Mouse (Mus musculus) heart, adult 2 months (tissue): Measurements from ENCODE around the gene Foxp1. TPM values are rescaled to one million over a fixed set of nuclear protein-coding genes. Genes with fewer than 3 reads are reported as not detected.
A peak's percentile ranks its signal among the peaks of the same experiment; 100 is the strongest.

Source experiments
- DNase-seq, 2 experiments: peaks; one replicate each; pipeline ENCODE4 v3.0.0; 2021
- H3K27ac ChIP-seq: fragments of 200-600 bp; 2 replicates; pipeline ENCODE4 v1.8.1; 2022
- H3K27me3 ChIP-seq: fragments of 200-500 bp; 2 replicates; pipeline ENCODE4 v1.6.1; 2012; ENCODE audit warnings: mild to moderate bottlenecking, low read length, inconsistent platforms, mixed read lengths; ENCODE audit not compliant: control insufficient read depth, insufficient read depth
- H3K36me3 ChIP-seq: fragments of 200-500 bp; 2 replicates; pipeline ENCODE4 v1.6.1; 2012; ENCODE audit warnings: low read length, inconsistent platforms; ENCODE audit not compliant: control insufficient read depth, insufficient read depth
- H3K4me1 ChIP-seq: fragments of 200-500 bp; 2 replicates; pipeline ENCODE4 v1.6.1; 2011; ENCODE audit warnings: low read length; ENCODE audit not compliant: control insufficient read depth, insufficient read depth
- H3K4me3 ChIP-seq: fragments of 200-600 bp; 2 replicates; pipeline ENCODE4 v1.8.1; 2022
- H3K79me2 ChIP-seq: fragments of 200-500 bp; replicated peaks from 2 replicates; pipeline ENCODE4 v1.6.1; 2012; ENCODE audit warnings: mild to moderate bottlenecking, inconsistent platforms, low read length, moderate library complexity, mixed read lengths; ENCODE audit not compliant: control insufficient read depth, insufficient read depth
- H3K9ac ChIP-seq: fragments of 200-500 bp; 2 replicates; pipeline ENCODE4 v1.6.1; 2012; ENCODE audit warnings: low read depth, mild to moderate bottlenecking, control low read depth, inconsistent platforms, low read length, mixed read lengths
- CTCF ChIP-seq: fragments of 200-600 bp; IDR thresholded peaks from 2 replicates; pipeline ENCODE4 v1.8.1; 2022; ENCODE audit warnings: antibody characterized with exemption, mild to moderate bottlenecking, moderate library complexity
- EP300 ChIP-seq: fragments of 200-500 bp; IDR thresholded peaks from 2 replicates; pipeline ENCODE4 v1.6.1; 2011; ENCODE audit warnings: low read depth, low read length, control low read depth; ENCODE audit not compliant: insufficient read depth
- POLR2A ChIP-seq: fragments of 200-500 bp; IDR thresholded peaks from 2 replicates; pipeline ENCODE4 v1.6.1; 2011; ENCODE audit warnings: mild to moderate bottlenecking, low read depth, low read length, control low read depth; ENCODE audit not compliant: insufficient read depth
- WGBS: fragments of 180-500 bp; shearing (Covaris S2); methylation state at CpG from one replicate; pipeline ENCODE4 v1.1.7; 2018; 5-methylcytosine and 5-hydroxymethylcytosine counted together
- intact Hi-C: fragments of 180-260 bp; cut with DNase I; formaldehyde crosslinking; loops from one replicate; pipeline ENCODE4 v1.15.1; 2025
- polyA plus RNA-seq: library from polyadenylated mRNA; depleted of rRNA; stranded (reverse); fragments of >200 nt; gene quantifications from 2 replicates; pipeline ENCODE4 v1.2.3, GENCODE M21; 2012
- total RNA-seq, 2 experiments: library from RNA; stranded (reverse); gene quantifications; 2 replicates each; pipeline ENCODE4 v1.2.3; 2021

Gene Foxp1
- total and polyA plus RNA-seq, 3 experiments: 22.9 to 31.6 (median 26.4) TPM

- Histone ChIP-seq H3K4me1 (peaks cover 25% of the 10 kb centered on the region), H3K79me2 (no peaks in the 10 kb centered on the region), H3K27me3 (no peaks in the 10 kb centered on the region), H3K4me3 (no peak overlapping the region), H3K36me3 (peaks cover 2% of the 10 kb centered on the region), H3K9ac (no peak overlapping the region), H3K27ac (peak overlapping the region; percentile 15)
- intact Hi-C loops: loop anchor here (5.0 kb wide), 2 partner anchors 39 to 76 kb away; no protein-coding TSS in a partner anchor
- no peak for DNase-seq
- 91% methylated on average over 8 of the region's 8 CpGs for WGBS
- no peak for TF ChIP-seq POLR2A
- no peak for TF ChIP-seq EP300
- no peak for TF ChIP-seq CTCF
Observed at GRCm38 (mm10) chr6:99376721-99377120, 145.8 kb downstream of the Foxp1 start.

GRCm38 (mm10) chr6:99375865-99376264 lies 146.7 kb downstream of the Foxp1 start:
- H3K79me2 ChIP-seq: no peaks in the 10 kb centered on the region
- intact Hi-C loops: loop anchor here (5.0 kb wide), 2 partner anchors 39 to 76 kb away; no protein-coding TSS in a partner anchor
- WGBS: 35% methylated on average over 6 of the region's 6 CpGs
- H3K4me3 ChIP-seq: no peak overlapping the region
- H3K27ac ChIP-seq: peak overlapping the region; percentile 15
- H3K9ac ChIP-seq: no peak overlapping the region
- no peak for TF ChIP-seq CTCF
- no peak for TF ChIP-seq EP300
- no peak for TF ChIP-seq POLR2A
- peaks cover 2% of the 10 kb centered on the region for H3K36me3 ChIP-seq
- DNase-seq: no peak
- H3K27me3 ChIP-seq: no peaks in the 10 kb centered on the region
- peaks cover 25% of the 10 kb centered on the region for H3K4me1 ChIP-seq

GRCm38 (mm10) chr6:99375376-99375775 lies 147.1 kb downstream of the Foxp1 start:
- H3K27me3 ChIP-seq: no peaks in the 10 kb centered on the region
- WGBS: 55% methylated on average over 4 of the region's 4 CpGs
- H3K9ac ChIP-seq: no peak overlapping the region
- no peak overlapping the region for H3K4me3 ChIP-seq
- H3K36me3 ChIP-seq: peaks cover 2% of the 10 kb centered on the region
- no peak for DNase-seq
- intact Hi-C loops: loop anchor here (5.0 kb wide), 2 partner anchors 38 to 77 kb away; no protein-coding TSS in a partner anchor
- TF ChIP-seq EP300 (no peak), POLR2A (no peak), CTCF (no peak)
- peak overlapping the region; percentile 11; the same call in 1 of the 2 replicates for H3K27ac ChIP-seq
- peaks cover 25% of the 10 kb centered on the region for H3K4me1 ChIP-seq
- no peaks in the 10 kb centered on the region for H3K79me2 ChIP-seq

- WGBS: 38% methylated on average over 19 of the region's 19 CpGs
Observed at GRCm38 (mm10) chr6:99374448-99375271, 147.9 kb downstream of the Foxp1 start.

GRCm38 (mm10) chr6:99372427-99372826 lies 150.1 kb downstream of the Foxp1 start:
- no peak overlapping the region for H3K9ac ChIP-seq
- no peak overlapping the region for H3K4me3 ChIP-seq
- 76% methylated on average over 5 of the region's 5 CpGs for WGBS
- H3K27me3 ChIP-seq: no peaks in the 10 kb centered on the region
- intact Hi-C loops: no loop called here
- H3K27ac ChIP-seq: no peak overlapping the region
- TF ChIP-seq CTCF (no peak), EP300 (no peak), POLR2A (no peak)
- H3K36me3 ChIP-seq: peaks cover 2% of the 10 kb centered on the region
- peaks cover 15% of the 10 kb centered on the region for H3K4me1 ChIP-seq
- no peak for DNase-seq
- no peaks in the 10 kb centered on the region for H3K79me2 ChIP-seq

More at GRCm38 (mm10) chr6:99374448-99375271, 147.9 kb downstream of the Foxp1 start:
- TF ChIP-seq POLR2A (no peak), CTCF (no peak), EP300 (no peak)
- no peak for DNase-seq
- Histone ChIP-seq H3K4me3 (no peak overlapping the region), H3K9ac (no peak overlapping the region), H3K4me1 (peaks cover 23% of the 10 kb centered on the region), H3K79me2 (no peaks in the 10 kb centered on the region), H3K27me3 (no peaks in the 10 kb centered on the region), H3K36me3 (peaks cover 2% of the 10 kb centered on the region), H3K27ac (peak overlapping the region; percentile 33; the same call in 1 of the 2 replicates)
- intact Hi-C loops: loop anchor here (5.0 kb wide), 2 partner anchors 37 to 78 kb away; no protein-coding TSS in a partner anchor

GRCm38 (mm10) chr6:99372016-99372415 lies 150.5 kb downstream of the Foxp1 start:
- intact Hi-C loops: no loop called here

More at GRCm38 (mm10) chr6:99372016-99372415, 150.5 kb downstream of the Foxp1 start:
- WGBS: 89% methylated on average over 6 of the region's 6 CpGs
- Histone ChIP-seq H3K27ac (no peak overlapping the region), H3K36me3 (peaks cover 2% of the 10 kb centered on the region), H3K79me2 (no peaks in the 10 kb centered on the region), H3K4me1 (peaks cover 13% of the 10 kb centered on the region), H3K4me3 (no peak overlapping the region), H3K9ac (no peak overlapping the region), H3K27me3 (no peaks in the 10 kb centered on the region)
- no peak for TF ChIP-seq POLR2A
- TF ChIP-seq EP300: no peak
- no peak for TF ChIP-seq CTCF
- no peak for DNase-seq
